Mouse (Mus musculus): ENCODE data around the gene Bod1l.

Bod1l gene

DNA sequence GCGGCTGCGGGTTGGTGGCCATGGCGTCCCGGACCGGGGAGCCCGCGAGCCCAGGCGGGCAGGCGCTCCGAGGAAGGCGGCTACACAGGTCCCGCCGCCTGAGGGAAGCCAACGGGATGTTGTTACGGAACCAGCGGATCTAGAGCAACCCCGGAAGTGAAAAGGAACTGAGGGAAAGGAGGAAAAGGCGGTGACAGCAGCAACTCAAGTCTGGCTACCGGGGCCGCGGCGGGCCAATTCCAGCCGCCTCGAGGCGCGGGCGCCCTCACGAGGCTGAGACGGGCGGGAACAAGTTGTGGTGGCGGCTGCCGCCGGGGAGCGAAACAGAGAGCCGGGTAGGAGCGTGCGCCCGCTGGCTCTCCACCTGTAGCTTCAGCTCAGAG is at the start of gene Bod1l:
TSS of gene Bod1l (minus strand) at position 169 of the 383 bp plus-strand sequence.
- in situ Hi-C loops (cut with MboI, MseI) = loop anchor here (10.0 to 25.0 kb wide), 3 partner anchors 139 to 1918 kb away; partner anchors contain the start of genes Cpeb2 and Rab28

DNA sequence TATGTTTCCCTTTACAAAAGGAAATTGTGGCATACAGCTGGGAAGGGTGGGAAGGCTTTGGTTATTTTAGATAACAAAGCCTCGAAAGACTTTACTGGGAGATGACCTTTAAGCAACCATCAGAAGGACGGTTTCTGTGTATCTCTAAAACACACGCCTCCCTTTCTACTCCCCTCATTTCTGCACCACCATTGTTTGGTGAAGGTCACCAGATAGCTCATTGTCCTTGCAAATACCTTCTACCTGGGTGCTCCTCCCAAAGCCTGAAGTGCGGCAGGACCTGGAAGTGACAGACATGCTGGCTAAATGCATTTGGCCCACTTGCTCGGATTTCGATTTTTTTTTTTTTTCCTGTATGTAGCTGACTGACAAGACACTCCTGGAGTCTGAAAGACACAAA is 49.2 kb upstream of the Bod1l start:
- in situ Hi-C loops (cut with MboI, MseI) = no loop called here

DNA sequence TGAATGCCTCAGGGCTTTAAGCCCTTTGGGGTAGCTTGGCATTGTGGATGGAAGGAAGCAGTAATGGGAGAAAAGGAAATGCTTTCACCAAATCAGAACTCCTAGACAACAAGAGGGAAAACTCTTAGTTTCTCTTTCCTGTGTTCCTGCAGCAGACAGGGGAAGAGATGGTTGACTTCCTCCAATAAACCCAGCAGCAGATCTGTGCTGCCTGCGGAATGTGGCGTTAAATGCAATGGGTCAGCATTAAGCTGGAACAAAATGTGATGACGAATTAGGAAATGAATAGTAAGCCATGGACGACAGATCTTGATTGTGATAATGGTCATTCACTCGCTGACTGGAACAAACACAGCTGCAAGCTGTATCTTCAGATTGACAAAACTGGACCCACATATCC is 46.8 kb upstream of the Bod1l start:
- in situ Hi-C loops (cut with MboI, MseI) = no loop called here

DNA sequence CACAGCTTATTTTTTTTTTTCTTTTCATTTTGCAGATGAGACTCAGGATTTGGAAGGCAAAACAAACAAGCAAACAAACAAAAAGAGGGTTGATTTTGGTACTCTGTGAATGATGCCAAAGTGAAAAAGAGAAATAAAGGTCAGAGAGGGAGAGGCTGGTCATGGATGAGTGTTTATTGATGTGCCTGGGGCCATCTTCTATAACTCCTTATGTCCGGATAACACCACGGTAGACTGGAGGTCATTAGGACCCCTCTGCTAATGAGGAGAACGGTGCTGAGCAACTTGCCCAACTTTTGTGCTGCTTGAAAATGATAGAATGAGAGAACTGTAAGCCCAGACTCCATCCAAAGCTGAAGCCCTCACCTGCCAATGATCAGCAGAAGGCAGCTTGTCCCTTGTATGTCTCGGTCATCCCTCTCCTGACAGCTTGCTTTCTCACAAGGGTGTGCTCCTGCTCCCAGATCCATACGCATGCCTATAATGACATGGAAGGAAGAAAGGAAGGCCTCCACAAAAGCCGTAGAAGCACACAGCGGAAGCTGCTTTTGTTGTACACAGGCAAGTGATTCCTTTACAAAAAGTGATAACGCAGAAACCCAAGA is 45.2 kb upstream of the Bod1l start:
- in situ Hi-C loops (cut with MboI, MseI) = no loop called here

DNA sequence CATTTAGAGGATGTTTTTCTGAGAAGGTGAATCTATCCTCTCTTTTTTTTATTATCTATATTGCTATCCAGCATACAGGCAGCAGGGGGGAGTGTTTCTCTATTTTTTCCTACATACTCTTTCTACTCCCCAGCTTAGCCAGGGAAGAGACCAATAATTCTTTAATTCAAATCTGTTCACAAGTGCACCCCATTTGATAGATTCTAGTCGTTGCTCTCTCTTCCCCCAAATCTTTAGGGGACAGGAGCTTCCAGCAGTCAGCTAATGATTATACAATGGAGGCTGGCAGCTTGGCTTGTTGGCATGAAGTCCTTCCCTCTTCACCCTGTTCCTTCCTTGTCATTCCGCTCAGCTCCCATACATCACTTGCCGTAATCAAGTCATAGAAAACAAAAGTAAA is 44.7 kb upstream of the Bod1l start:
- in situ Hi-C loops (cut with MboI, MseI) = no loop called here

DNA sequence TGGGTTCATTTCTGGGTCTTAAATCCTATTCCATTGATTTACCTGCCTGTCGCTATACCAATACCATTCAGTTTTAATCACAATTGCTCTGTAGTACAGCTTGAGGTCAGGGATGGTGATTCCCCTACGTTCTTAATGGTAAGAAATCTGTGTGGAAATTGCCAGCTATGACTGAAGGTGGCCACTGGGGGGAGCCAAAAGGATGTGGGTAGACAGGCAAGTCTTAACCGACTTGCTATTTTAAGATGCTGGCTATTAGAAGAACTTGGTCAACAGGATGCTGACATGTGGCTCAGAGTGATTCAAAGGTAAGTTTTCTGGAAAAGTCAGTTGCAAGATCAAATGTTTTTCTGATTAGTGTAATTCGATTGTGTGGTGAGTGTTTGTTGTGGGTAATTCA is 43.6 kb upstream of the Bod1l start:
- in situ Hi-C loops (cut with MboI, MseI) = no loop called here

DNA sequence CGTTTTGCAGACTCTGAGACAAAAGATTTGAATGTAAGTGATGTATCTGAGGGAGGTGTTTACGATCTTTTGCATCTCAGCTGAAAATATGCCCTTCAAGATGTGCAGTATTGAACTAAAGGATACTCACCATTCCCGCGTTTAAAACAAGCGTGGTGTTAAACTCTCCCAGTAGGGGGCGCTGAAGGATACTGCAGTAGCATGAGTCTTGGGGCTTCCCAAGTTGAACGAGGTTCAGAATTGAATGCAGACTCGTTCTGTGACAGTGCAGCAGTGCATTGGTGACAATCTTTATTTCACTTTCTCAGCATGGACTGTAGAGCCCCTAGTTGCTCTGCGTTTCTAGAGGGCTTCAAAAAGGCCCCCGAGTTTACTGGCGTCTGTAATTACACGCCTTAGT is 40.4 kb upstream of the Bod1l start:
- in situ Hi-C loops (cut with MboI, MseI) = loop anchor here (5.0 kb wide), 1 partner anchor 1473 kb away; no protein-coding TSS in a partner anchor

DNA sequence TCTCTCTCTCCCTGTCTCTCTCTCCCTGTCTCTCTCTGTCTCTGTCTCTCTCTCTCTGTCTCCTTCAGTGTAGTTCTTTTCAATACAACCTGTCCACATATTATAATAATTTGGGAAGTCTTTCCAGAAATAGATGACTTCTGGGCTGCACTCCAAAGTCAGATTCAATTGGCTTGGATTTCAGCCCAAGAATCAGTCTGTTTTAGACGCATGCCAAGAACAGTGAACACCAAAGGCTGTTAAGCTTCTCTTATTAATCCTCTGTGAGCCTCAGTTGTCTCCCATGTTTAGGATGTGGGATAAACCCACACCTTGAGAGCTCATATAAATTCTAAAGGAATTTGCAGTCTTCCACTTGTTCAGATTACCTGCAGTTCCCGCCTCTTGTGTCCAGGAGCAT is 27.0 kb upstream of the Bod1l start:
- in situ Hi-C loops (cut with MboI, MseI) = loop anchor here (10.0 kb wide), 1 partner anchor 1996 kb away; no protein-coding TSS in a partner anchor

DNA sequence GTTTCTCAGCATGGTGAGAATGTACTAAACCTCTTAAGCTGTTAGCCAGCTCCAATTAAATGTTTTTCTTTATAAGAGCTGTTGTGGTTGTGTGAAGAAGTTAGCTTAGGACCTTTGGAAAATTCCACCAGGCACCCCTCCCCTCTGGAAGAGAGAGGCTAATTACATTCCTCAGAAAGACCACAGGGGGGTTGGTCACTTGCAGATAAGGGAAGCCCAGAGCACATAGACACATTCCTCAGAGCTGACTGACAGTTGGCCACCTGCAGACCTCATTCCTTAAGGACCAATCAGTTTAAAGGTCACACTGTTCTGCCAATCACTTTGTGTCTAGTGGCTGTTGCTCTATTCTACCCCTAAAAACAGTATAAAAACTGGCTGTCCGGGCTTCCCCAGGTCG is 11.7 kb upstream of the Bod1l start:
- in situ Hi-C loops (cut with MboI, MseI) = no loop called here

DNA sequence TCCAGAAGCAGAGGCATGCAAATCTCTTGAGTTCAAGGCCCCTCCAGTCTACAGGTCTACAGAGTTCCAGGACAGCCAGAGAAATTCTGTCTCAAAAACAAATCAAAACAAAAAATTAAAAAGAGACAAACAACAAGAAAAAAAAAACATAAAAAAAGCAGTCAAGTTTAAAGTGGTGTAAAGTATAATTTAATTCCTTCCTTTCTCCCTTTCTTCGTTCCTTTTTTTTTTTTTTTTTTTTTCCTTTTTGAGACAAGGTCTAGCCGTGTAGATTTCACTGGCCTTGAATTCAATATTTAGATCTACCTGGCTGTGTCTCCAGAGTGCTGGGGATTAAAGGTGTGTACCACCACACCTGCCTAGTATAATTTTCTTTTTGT is 1.4 kb upstream of the Bod1l start:
- in situ Hi-C loops (cut with MboI, MseI) = loop anchor here (10.0 to 25.0 kb wide), 3 partner anchors 141 to 1917 kb away; partner anchors contain the start of genes Cpeb2 and Rab28

DNA sequence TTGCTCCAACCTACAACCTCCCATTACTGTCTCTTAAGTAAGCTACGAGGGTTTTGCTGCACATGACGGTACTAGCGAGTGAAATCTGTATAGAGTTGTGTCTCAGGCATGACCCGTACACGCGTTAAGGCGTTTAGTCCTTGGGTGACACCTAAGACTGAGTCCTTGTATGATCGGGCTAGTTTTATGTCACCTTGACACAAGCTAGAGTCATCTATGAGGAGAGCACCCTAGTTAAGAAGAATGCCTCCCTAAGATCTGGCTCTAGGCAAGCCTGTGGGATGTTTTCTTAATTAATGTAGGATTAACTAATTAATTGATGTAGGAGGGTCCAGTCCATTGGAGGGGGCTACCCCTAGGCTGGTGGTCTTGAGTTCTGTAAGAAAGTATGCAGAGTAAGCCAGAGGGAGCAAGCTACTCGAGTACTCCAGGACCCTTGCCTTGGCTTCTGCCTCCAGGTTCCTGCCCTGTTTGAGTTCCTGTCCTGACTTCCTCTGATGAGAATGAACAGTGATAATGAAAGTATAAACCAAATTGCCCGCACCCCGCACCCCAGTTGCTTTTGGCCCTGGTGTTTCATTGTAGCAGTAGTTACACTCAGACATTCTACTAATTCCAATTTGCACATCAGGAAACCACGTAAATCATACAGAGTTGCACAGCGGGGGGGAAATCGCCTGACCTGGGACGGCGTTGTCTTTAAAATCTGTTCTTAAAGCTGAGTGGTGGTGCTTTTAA is 874 bp upstream of the Bod1l start:
- in situ Hi-C loops (cut with MboI, MseI) = loop anchor here (10.0 to 25.0 kb wide), 3 partner anchors 140 to 1917 kb away; partner anchors contain the start of genes Cpeb2 and Rab28

DNA sequence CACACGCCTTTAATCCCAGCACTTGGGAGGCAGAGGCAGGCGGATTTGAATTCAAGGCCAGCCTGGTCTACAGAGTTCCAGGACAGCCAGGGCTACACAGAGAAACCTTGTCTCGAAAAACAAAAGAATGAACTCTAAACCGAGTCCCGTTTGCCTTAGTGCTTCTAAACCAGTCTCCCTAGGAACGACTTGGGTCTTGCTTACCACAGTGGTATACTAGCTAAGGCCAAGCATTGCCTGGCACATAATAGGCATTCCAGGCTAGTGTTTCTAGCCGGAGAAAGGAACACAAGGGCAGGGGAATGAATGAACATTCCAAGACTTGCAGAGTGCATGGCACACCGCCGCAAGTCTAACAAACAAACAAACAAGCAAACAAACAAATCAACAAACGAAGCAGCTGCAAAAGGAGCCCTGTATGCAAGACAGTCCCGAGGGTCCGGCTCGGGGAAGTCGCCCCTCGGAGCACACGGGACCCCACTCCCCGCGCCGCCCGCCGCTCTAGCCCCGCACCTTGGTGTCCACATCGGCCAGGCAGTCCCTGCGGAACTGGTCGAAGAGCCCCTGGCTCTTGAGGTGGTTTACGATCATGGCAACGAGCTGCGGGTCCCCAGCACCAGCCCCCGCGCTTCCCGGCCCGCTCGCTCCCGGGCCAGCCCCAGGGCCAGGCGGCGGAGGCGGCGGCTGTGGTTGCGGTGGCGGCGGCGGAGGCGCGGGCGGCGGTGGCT is 532 bp downstream of the Bod1l start:
- in situ Hi-C loops (cut with MboI, MseI) = loop anchor here (10.0 to 25.0 kb wide), 3 partner anchors 139 to 1919 kb away; partner anchors contain the start of genes Cpeb2 and Rab28

DNA sequence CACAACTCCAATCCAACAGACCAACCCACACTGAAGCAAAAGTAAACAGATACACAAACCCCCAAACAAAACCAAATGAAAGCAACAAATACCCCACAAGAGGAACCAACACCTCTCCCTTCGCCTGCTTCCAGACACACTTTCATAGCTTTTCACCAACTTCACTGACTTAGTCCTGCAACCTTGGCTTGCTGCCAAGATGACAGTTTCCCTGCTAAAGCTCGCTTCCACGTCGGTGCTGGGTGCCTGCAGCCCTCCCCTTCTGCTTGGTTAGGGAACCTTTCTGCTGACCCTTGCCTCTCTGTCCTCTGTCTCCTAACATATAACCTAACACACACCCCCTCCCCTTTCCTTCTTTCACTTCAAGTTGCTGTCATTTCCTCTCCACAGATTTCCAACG is 1.4 kb downstream of the Bod1l start:
- in situ Hi-C loops (cut with MboI, MseI) = loop anchor here (10.0 to 25.0 kb wide), 3 partner anchors 138 to 1920 kb away; partner anchors contain the start of genes Cpeb2 and Rab28

DNA sequence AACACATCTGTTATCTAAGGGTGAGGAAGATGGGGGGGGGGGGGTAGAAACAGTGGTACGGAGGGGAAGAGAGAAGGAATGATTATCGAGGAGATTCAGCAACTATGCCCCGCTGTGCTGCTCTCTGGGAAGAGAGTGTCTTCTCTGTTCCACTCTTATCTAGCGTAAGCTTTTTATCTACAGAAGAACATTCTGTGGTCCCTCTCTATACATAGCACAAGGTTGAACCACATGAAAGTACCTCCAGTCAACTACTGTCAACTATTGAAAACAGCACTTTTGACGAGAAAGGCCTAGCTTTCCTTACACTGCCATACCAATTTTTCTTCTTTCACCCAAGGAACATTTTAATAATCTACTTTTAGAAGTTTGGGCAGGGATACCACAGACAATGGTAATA is 2.4 kb downstream of the Bod1l start:
- in situ Hi-C loops (cut with MboI, MseI) = loop anchor here (10.0 to 25.0 kb wide), 3 partner anchors 137 to 1921 kb away; partner anchors contain the start of genes Cpeb2 and Rab28

DNA sequence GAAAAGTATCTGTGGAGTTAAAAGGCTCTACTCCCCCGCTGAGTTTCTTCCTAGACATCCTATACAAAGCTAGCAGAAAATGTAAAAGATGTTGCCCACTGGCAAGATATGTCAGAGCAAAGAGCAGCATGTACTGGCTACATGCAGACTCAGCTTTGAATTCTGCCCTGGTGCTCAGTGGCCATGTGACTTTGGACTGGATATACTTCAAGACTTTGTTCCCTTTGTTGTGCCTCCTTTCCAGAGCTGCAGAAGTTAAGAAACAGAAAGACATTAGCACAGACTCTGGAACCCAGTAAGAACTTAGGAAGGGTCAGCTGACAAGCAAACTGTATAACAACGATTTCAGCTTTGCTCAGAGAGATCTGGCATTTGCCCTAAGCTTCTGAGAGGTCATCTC is 14.0 kb downstream of the Bod1l start:
- in situ Hi-C loops (cut with MboI, MseI) = loop anchor here (25.0 kb wide), 1 partner anchor 1932 kb away; no protein-coding TSS in a partner anchor

DNA sequence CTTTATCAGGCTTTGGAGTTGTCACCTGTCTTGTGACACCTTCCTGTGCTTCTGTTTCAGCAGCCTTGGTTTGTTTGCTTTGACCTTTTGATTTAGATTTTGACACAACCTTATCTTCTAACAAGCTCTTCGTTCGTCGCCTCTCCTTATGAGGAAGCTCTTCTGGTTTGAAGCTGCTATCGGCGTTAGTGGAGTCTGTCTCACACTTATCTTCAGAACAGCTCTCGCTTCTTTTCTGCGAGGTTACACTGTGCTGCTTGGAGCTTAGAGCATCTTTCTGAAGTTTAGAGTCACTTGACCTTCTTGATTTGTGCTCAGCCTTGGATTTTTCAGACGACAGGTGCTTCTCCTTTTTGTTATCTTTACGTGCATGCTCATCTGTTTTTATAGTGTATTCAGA is 23.0 kb downstream of the Bod1l start:
- in situ Hi-C loops (cut with MboI, MseI) = no loop called here

DNA sequence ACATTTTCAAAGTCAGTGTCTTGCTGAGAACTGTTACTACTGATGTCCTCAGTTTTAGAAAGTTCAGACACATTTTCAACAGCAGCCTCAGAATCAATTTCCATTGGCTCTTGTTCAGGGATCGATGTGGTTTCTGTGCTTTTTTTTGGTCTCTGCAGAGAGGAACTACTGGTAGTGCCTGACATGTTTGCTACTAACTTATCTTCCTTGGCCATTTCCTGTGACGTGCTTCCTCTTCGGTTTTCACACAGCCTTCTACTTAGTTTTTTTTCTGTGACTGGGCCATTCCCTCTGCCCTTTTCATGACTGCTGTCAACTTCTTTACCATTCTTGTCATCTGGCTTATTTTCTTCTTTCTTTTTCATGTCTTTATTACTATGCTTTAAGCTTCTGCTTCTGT is 23.6 kb downstream of the Bod1l start:
- in situ Hi-C loops (cut with MboI, MseI) = no loop called here

DNA sequence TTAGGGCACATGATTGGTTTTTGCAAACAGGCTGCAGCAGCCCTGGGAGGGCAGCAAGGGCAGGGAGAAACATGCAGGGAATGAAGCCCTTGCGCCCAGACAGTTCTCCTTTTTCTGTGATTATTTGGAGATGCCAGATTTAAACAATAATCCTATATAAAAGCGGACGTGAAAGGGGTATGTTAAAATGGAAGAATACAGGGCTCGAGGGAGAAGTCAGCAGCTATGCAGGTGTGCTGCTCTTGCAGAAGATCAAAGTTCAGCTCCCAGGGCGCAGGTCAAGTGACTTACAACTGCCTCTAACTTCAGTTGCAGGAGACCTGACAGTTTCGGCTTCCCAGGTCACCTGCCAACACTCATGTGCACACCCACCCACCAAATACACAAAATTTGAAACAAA is 31.6 kb downstream of the Bod1l start:
- in situ Hi-C loops (cut with MboI, MseI) = no loop called here

DNA sequence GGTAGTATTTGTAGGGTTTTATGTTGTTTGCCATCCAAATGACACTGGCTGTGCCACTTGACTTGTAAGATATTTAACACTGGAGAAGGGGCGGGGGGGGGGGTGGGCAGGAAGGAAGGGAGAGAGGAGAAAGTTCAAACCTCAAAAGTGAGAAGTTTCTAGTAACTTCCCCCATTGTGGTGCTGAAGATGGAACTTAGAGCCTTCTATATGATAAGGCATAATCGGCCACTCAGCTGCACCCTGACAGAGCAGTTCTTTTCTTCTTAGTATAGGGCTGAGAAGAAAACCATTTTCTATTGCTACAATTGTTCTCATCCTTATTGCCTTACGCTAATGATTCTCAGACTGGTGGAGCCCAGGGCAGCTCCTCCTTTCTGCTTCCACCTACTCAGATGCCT is 32.8 kb downstream of the Bod1l start:
- in situ Hi-C loops (cut with MboI, MseI) = no loop called here

DNA sequence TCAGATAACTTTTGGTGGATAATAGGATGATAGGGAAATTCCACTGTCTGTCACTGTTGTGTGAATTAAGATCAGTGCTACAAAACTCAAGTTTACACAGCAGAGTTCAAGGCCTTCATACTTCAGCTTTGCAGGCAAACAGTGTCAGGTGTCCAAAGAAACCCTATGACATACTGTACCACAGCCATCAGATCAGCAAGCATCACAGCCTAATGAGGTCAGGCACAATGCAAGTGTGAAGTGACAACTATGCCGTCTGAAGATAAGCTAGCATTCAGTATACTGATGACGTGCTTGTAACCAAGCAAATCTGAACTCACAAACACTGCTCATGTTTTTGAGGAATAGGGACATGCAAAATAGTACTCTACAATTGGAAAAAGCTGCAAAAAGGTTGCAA is 36.7 kb downstream of the Bod1l start:
- in situ Hi-C loops (cut with MboI, MseI) = no loop called here

DNA sequence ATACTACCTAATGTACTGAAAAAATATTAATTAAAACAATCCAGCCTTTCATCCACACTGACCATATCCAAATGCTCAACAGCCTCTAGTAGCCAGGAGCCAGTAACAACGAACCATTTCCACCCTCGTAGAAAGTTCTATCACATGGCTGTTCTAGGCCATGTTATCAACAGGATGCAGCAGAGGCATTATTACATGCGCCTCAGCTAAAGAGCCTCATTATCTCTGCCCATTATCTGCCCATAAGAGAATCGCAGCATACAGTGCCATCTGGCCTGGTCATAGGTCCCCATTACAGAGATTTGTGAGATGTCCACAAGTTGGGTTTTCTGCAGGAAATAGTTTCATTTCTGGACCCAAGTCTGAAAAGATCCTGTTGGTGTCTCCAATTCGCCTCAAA is 37.9 kb downstream of the Bod1l start:
- in situ Hi-C loops (cut with MboI, MseI) = no loop called here

DNA sequence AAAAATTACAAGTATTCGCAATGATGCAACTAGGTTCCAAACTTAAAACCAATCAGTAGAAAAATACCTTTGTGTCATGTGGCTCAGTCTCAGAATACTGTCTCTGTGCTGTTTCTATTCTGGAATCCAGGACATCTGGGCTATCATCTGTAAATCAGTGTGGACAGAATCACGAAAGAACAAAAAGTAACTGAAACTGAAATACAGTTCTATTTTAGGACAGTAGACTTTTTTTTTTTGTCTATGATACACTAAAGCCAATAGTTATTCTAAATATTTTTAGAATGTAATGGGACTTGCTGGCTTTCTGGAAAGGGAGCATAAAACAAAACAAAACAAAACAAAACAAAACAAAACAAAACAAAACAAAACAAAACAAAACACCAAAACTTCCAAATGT is 39.0 kb downstream of the Bod1l start:
- in situ Hi-C loops (cut with MboI, MseI) = no loop called here

Data from regulatory T cell (primary cell).